Mouse (Mus musculus) NIH3T3 (cell line): ENCODE results near the gene Ccdc30.
A peak's percentile ranks its signal among the peaks of the same experiment; 100 is the strongest.

Experiments
- DNase-seq: peaks from one replicate; pipeline ENCODE4 v3.0.0-alpha.2; 2012; ENCODE audit warnings: low read depth

Ccdc30 gene

DNA sequence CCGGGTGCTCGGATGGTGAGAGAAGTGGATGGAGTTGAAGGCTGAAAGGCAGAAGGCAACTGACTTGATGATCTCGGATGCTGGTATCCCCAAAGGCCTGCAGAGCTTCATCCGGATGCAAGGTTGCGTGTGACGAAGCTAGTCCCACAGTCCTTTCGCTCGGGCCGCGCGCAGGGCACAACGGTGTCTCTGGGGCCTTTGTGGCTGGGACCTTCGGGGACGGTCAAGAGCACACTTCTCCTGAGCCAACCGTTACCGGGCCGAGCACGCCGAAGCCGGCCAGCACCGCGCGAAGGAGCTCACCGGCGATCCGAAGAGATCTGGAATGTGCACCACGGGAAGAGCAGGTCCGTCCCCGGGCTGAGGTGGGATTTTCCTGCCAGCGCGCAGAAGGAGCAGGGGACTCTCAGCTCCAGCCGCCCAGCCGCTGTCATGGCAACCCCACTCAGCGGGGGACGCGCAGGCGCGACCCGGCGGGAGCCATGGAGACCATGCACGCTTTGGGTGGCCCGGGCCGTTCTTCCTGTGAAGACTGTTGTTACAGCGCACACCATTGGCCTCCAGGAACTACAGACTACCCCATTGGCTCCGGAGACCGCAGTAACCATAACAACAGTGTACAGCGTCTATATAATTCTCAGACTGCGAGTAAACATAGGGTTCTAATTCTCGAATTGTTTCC is at the start of gene Ccdc30:
Gene Ccdc30 (minus strand): TSS at position 450 of the 682 bp plus-strand sequence.
- peak; percentile 73 for DNase-seq

DNA sequence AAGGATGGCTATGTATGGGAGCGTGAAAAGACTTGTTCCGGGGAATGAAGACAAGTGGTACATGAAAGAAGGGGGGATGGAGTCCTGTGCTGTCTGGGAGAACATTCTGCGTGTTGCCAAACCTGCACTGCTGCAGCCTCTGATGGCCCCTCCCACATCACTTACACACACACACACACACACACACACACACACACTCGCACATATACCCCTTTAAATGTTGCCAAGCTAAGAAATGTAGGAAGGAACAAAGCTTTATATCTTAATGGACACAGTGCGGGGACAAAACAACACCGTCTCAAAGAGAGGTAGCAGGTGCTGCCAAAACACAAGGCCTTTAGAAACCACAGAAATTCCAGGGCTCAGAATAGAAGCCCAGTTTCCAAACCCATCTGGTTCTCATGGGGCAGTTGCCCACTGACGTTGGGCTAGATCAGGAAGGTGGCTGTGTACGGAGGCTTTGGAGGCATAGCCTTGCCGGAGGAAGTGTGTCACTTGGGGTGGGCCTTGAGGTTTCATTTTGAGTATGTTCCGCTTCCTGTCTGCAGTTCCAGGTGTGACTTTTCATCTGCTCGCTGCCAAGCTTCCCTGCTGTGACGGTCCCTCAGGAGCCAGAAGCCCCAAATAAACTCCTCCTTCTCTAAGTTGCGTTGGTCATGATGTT is 48.6 kb upstream of the Ccdc30 start:
- no peak for DNase-seq

DNA sequence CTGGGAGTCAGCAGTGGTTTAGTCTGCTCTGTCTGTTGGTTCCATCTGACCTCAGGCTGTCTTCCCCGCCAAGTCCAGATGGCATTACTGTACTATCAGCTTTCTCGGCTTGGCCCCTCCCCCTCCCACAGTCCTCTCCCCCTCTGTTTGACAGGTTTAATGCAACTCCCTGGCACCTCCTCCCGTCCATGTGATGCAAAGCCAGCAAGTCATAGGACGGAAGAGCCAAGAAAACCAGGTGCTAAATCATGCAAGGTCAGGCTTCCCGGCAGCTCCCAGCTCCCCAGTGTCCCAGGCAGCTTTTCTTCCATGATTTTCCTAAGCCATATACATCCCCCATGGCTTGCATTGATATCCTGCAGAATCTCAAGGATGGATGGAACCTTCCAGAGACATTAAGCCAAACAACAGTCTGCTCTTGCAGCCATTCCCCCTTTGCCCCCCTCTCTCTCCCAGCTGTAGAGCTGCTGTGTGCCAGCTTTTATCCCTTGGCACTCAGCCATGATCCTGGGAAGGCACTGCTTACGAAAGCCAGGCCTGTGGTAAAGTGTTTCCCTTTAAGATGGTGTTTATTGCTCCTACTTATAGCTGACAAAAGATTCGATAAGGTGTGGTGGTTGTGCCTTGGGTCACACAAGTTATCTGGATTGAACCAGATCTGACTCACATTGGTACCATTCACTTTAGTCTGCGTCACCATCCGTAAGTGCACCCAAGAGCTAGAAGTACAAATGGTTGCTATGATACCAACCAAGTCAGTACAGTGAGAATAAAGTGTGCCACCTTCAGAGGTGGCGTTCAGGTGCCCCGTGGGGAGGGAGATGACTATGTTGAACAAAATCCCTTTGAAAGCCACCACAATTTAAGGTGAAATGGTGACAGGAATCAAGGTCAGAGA is 47.8 kb upstream of the Ccdc30 start:
- peak; percentile 84 for DNase-seq

DNA sequence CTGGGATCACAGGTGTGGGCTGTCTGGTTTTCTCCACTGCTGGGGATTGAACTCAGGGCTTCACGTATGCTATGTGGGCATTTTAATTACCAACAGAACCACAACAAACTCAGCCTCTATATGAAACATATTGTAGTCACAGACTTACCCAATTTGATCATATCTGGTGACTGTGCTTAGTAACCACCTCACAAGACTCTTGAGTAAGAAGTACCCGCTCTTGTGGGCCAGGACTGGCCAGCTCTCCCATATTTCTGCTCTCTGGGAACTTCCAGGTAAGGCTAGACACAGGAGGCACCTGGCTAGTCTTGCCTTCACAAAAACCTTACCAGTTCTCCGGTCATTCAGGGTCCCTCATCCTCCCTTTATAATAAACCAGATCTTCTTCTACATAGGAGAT is 47.1 kb upstream of the Ccdc30 start:
- no peak for DNase-seq

DNA sequence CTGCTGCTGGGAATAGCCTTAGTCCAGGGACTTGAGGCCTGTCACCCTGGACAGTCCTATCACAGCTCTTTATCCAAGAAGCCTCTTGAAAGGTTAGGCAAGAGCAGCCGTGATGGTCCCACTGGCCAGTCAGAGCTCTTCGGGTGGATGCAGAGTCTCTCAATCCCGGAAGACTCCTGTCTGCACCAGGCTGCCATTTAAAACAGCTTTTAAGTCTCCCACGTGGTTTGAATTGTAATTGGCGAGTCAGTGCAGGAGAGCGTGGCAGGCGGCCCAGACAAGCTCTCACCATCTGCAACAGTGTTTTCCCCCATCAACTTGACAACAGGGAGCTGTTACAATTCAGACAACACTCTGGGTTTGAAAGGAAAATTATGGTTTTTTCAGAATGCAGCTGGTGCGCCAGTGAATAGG is 45.4 kb upstream of the Ccdc30 start:
- DNase-seq: peak; percentile 81

DNA sequence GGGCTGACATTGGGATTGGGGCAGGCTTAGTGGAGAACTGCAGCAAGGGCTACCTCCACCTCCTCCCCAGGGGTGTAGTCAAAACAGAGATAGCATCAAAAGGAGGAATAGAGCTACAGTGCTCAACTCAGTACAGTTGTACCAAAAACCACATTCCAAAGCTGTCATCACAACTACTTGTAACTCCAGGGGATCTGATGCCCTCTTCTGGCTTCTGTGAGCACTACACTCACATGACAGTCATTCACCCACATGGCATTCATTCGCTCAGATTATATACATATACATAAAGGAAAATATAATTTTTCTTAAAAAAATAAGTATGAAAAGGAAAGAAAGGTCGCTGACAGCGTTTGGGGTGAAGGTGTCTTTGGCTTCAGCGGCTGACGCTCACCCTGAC is 45.0 kb upstream of the Ccdc30 start:
- peak; percentile 50 for DNase-seq

DNA sequence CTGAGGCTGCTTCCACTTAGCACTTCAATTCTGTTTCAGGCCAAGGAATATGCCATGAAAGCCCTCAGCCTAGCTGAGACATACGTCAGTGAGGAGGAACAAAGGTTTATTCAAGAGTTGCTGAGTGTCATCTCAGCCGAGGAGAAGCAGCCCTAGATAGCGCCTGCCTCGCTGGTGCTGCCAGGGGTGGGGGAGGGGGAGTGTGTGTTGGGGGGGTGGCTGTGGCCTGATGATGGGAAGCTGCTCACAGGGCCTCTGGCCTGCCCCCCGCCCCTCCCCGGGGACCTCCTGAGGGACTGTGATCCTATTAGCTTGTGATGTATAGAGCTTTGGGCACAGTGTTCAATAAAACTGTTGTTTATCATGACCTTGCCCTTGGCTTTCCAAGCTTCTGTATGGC is 38.2 kb upstream of the Ccdc30 start:
- no peak for DNase-seq

GRCm38 (mm10) chr4:119453128-119453527 is 37.8 kb upstream of the Ccdc30 start:
- DNase-seq: no peak

DNA sequence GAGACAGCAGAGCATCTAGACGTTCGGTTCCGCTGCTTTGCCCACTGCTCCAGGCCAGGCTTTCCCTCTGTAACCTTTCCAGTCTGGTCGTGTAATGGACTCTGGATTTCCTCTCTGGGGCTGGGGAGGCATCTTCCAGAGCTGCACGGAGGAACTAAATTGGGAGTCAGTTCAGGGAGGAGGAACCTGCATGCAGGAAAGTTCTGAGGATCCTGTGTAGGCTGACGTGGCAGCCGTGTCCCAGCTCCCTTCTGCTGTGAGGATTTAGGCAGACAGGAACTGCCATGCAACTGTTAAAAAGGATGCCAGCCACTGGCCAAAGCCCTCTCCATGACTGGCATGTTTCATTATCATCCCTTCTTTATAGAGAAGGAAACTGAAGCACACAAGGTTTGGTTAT is 35.1 kb upstream of the Ccdc30 start:
- DNase-seq: no peak

GRCm38 (mm10) chr4:119447786-119448185 is 32.5 kb upstream of the Ccdc30 start:
- DNase-seq: no peak

GRCm38 (mm10) chr4:119447261-119447660 is 31.9 kb upstream of the Ccdc30 start:
- DNase-seq: no peak

GRCm38 (mm10) chr4:119442539-119442938 is 27.2 kb upstream of the Ccdc30 start:
- no peak for DNase-seq

DNA sequence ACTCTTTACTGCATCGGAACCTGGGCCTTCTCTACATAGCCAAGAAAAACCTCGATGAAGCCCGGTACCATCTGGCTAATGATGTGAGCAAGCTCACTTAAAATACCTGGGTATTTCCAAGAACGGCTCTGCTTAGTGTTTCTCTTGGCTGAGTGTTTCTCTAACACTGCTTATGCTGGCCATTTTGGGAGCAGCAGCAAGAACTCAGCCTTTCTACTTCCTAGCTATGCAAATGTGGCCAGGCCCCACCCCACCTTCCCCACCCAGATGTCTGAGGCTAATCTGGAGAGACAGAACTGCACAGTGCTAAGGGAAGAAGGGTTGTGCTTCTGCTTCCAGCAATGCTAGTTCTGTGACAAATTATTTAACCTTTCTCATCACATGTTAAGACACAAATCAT is 26.5 kb upstream of the Ccdc30 start:
- DNase-seq: no peak

GRCm38 (mm10) chr4:119437936-119438335 is 22.6 kb upstream of the Ccdc30 start:
- no peak for DNase-seq

DNA sequence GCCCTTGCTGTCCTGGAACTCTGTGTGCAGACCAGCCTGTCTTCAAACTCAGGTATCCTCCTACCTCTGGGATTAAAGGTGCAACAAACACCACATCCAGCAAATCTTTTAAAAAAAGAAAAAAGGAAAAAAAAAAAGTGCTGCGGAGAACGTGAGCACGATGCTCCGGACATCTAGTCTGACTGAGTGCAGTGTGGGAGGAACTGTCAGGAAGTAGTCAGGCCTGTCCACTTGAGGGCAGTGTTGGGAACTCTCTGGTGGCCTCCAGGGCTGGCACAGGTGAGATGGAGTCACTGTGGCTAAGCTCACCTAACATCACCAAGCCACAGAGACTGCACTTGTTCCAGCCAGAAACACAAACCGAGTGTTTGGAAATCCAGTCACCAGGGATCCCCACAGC is 15.4 kb upstream of the Ccdc30 start:
- DNase-seq: peak; percentile 62

DNA sequence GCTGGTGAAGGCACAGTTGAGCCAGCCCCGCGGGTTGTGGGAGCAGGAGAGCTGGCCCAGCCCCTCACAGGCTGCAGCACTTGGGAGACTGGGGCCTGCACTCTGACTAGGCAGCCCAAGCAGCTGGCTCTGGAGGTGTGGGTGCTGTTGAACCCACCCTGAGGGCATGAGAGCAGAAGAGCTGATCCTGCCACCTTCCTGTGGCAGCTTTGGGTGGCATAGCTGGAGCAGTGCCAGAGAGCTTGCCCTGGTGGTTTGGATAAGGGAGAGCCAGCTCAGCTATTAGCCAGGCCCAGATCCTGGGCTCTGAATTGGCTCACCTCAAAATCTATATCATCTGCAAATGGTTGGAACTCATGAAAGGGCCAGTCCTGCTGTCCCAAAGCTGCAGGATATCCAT is 12.4 kb upstream of the Ccdc30 start:
- DNase-seq: no peak

- DNase-seq: no peak
Observed at GRCm38 (mm10) chr4:119425601-119426000, 10.3 kb upstream of the Ccdc30 start.

GRCm38 (mm10) chr4:119425077-119425476 is 9.8 kb upstream of the Ccdc30 start:
- DNase-seq: no peak

DNA sequence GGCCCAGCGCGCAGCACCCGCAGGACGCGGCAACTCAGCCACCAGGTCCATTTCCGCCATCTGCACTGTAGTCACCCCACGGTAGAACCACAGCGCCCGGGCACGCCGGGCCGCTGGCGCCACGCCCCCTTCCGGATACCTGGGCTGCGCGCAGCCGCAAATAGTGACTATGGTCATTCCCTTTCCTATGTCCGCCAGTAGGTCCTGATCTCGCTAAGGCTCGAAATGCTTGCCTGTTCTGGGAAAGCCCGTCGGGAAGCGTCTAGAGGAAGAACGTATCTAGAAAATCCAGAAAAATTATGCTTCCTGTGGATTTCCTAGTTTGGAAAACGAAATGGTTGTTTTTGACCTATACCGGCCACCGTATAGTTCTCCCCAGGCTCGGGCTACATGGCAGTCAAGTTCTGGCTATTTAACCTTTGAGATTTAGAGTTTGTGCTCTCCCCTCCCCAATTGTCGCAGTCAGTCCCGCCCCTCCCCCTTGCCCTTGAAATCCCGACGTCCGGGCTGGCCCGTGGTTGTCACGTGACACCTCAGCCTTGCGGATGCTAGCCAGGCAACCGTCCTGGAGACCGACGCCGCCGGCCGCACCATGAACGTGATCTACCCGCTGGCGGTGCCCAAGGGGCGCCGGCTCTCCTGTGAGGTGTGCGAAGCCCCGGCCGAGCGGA is 7.1 kb upstream of the Ccdc30 start, which contains the start of the genes Ppcs and Zmynd12:
Gene Ppcs (minus strand): TSS at position 127 of the 671 bp plus-strand sequence.
Gene Zmynd12 (plus strand): TSS at position 521 of the 671 bp plus-strand sequence.
- DNase-seq: peak; percentile 73

- DNase-seq: peak; percentile 40
Observed at GRCm38 (mm10) chr4:119421921-119422293, 6.6 kb upstream of the Ccdc30 start.

- no peak for DNase-seq
Observed at GRCm38 (mm10) chr4:119421191-119421590, 5.9 kb upstream of the Ccdc30 start.

DNA sequence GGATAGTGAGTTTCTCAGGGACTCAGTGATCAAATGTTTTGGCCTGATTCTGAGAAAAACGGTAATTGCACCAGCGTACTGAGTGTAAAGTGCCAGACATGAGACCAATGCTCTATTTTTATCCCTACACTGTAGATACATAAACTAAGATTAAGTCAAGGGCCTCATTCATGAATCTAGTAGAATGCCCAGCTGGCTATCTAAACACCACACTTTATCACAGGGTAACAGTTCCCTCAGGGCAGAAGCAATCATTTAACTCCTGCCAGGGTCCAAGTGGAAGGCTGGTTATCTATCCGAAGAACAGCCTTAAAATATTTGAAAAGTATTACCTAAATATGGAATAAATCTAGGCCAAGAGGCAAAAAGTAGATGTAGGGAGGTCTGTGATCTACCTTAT is 2.6 kb upstream of the Ccdc30 start:
- DNase-seq: no peak
